Mouse (Mus musculus): ENCODE results near the gene Iffo2. TPM values are rescaled to one million over a fixed set of nuclear protein-coding genes. Genes with fewer than 3 reads are reported as not detected.

Iffo2 gene
- polyA plus RNA-seq, 1 experiment from 2014 or later = 2.2 TPM

- Histone ChIP-seq H3K4me2 (no peak overlapping the region), H3K9me3 (ENCODE audit: control insufficient read depth, low read length) (no peaks in the 10 kb centered on the region), H3K36me3 (ENCODE audit: control insufficient read depth, insufficient read depth, low read length) (no peaks in the 10 kb centered on the region), H3K27me3 (replicated peaks; ENCODE audit: control insufficient read depth, insufficient read depth, low read length) (no peaks in the 10 kb centered on the region), H3K4me3 (ENCODE audit: low read depth, low read length) (no peak overlapping the region), H3K9ac (ENCODE audit: low read depth, low read length) (no peak overlapping the region), H3K27ac (ENCODE audit: low read depth, low read length) (peak overlapping the region; percentile 64; the same call in 1 of the 2 replicates), H3K4me1 (replicated peaks; ENCODE audit: control insufficient read depth, insufficient read depth, low read length) (no peaks in the 10 kb centered on the region; the same call in 1 of the 2 replicates)
- ATAC-seq (replicated peaks; ENCODE audit: low FRiP score) (no peak), DNase-seq (ENCODE audit: low spot score) (no peak)
- WGBS = 79% methylated on average over 9 of the region's 9 CpGs
Observed at GRCm38 (mm10) chr4:139536706-139537105, 6.4 kb downstream of the Iffo2 start.

GRCm38 (mm10) chr4:139540784-139541183, 10.4 kb downstream of the Iffo2 start:
- no peaks in the 10 kb centered on the region; the same call in 1 of the 2 replicates for H3K4me1 ChIP-seq (replicated peaks; ENCODE audit: control insufficient read depth, insufficient read depth, low read length)
- no peaks in the 10 kb centered on the region for H3K27me3 ChIP-seq (replicated peaks; ENCODE audit: control insufficient read depth, insufficient read depth, low read length)
- ATAC-seq (replicated peaks; ENCODE audit: low FRiP score) (no peak), DNase-seq (ENCODE audit: low spot score) (no peak)
- no peak overlapping the region for H3K27ac ChIP-seq (ENCODE audit: low read depth, low read length)
- no peak overlapping the region for H3K9ac ChIP-seq (ENCODE audit: low read depth, low read length)
- no peaks in the 10 kb centered on the region for H3K9me3 ChIP-seq (ENCODE audit: control insufficient read depth, low read length)
- 86% methylated on average over 7 of the region's 7 CpGs for WGBS
- no peak overlapping the region for H3K4me3 ChIP-seq (ENCODE audit: low read depth, low read length)
- no peak overlapping the region for H3K4me2 ChIP-seq
- no peaks in the 10 kb centered on the region for H3K36me3 ChIP-seq (ENCODE audit: control insufficient read depth, insufficient read depth, low read length)

- H3K9ac ChIP-seq (ENCODE audit: low read depth, low read length) = no peak overlapping the region
- H3K4me3 ChIP-seq (ENCODE audit: low read depth, low read length) = no peak overlapping the region
- DNase-seq (ENCODE audit: low spot score) = no peak
- no peak overlapping the region for H3K4me2 ChIP-seq
- H3K27me3 ChIP-seq (replicated peaks; ENCODE audit: control insufficient read depth, insufficient read depth, low read length) = no peaks in the 10 kb centered on the region
- H3K27ac ChIP-seq (ENCODE audit: low read depth, low read length) = no peak overlapping the region
- WGBS = 74% methylated on average over 6 of the region's 6 CpGs
- no peaks in the 10 kb centered on the region for H3K4me1 ChIP-seq (replicated peaks; ENCODE audit: control insufficient read depth, insufficient read depth, low read length)
- ATAC-seq (replicated peaks; ENCODE audit: low FRiP score) = no peak
- H3K36me3 ChIP-seq (ENCODE audit: control insufficient read depth, insufficient read depth, low read length) = no peaks in the 10 kb centered on the region
- H3K9me3 ChIP-seq (ENCODE audit: control insufficient read depth, low read length) = no peaks in the 10 kb centered on the region
Observed at GRCm38 (mm10) chr4:139545791-139546190, 15.4 kb downstream of the Iffo2 start.

DNA sequence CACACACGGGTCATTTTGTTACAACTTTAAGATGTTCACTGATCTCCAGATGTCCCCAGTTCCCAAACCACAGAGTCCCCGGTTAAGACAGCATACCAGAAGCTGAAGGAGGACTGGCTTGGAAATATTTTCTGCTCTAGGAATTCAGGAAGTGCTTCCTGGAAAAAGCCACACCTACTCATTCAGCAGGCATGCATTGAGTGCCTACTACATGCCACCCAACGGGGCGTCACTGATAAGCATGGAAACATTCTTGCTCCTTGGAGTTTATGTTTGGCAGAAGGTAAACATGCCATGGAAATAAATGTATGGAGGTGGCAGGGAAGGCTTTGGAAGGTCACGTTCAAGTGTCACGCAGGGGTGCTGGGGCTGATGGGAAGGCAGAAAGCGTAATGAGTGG, 19.1 kb downstream of the Iffo2 start:
- 65% methylated on average over 7 of the region's 7 CpGs for WGBS
- no peak for DNase-seq (ENCODE audit: low spot score)

GRCm38 (mm10) chr4:139555235-139555634, 24.9 kb downstream of the Iffo2 start:
- DNase-seq (ENCODE audit: low spot score) (no peak), ATAC-seq (replicated peaks; ENCODE audit: low FRiP score) (no peak)
- no peaks in the 10 kb centered on the region for H3K36me3 ChIP-seq (ENCODE audit: control insufficient read depth, insufficient read depth, low read length)
- no peaks in the 10 kb centered on the region for H3K27me3 ChIP-seq (replicated peaks; ENCODE audit: control insufficient read depth, insufficient read depth, low read length)
- H3K9me3 ChIP-seq (ENCODE audit: control insufficient read depth, low read length) = no peaks in the 10 kb centered on the region
- no peak overlapping the region for H3K4me2 ChIP-seq
- H3K9ac ChIP-seq (ENCODE audit: low read depth, low read length) = no peak overlapping the region
- WGBS = 82% methylated on average over 11 of the region's 11 CpGs
- H3K4me3 ChIP-seq (ENCODE audit: low read depth, low read length) = no peak overlapping the region
- no peak overlapping the region for H3K27ac ChIP-seq (ENCODE audit: low read depth, low read length)
- H3K4me1 ChIP-seq (replicated peaks; ENCODE audit: control insufficient read depth, insufficient read depth, low read length) = no peaks in the 10 kb centered on the region

More for the DNA sequence above, 19.1 kb downstream of the Iffo2 start:
- Histone ChIP-seq H3K36me3 (ENCODE audit: control insufficient read depth, insufficient read depth, low read length) (no peaks in the 10 kb centered on the region), H3K27me3 (replicated peaks; ENCODE audit: control insufficient read depth, insufficient read depth, low read length) (no peaks in the 10 kb centered on the region), H3K4me3 (ENCODE audit: low read depth, low read length) (no peak overlapping the region), H3K27ac (ENCODE audit: low read depth, low read length) (no peak overlapping the region), H3K4me2 (no peak overlapping the region), H3K4me1 (replicated peaks; ENCODE audit: control insufficient read depth, insufficient read depth, low read length) (no peaks in the 10 kb centered on the region), H3K9me3 (ENCODE audit: control insufficient read depth, low read length) (no peaks in the 10 kb centered on the region), H3K9ac (ENCODE audit: low read depth, low read length) (no peak overlapping the region)
- no peak for ATAC-seq (replicated peaks; ENCODE audit: low FRiP score)

DNA sequence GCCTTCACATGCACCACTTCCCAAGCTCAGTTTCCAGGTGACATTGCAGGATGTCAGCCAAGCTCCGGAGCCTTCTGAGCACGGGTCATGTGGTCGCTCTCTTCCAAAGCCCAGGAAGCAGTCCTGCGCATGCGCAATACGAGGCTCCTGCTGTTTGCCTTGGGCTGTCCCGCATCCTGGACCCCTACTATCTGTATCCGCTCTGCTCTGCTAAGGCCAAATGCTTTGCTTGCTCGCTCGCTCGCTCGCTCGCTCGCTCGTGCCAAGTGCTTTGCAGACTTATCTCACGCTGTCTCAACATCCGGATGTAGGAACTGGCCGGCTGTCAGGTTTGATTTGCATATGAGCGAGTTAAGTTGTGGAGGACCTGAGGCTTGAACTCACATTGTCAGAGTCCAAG, 25.6 kb downstream of the Iffo2 start:
- DNase-seq (ENCODE audit: low spot score) = no peak
- Histone ChIP-seq H3K36me3 (ENCODE audit: control insufficient read depth, insufficient read depth, low read length) (no peaks in the 10 kb centered on the region), H3K27me3 (replicated peaks; ENCODE audit: control insufficient read depth, insufficient read depth, low read length) (peaks cover 4% of the 10 kb centered on the region; the same call in 1 of the 2 replicates), H3K9ac (ENCODE audit: low read depth, low read length) (no peak overlapping the region), H3K27ac (ENCODE audit: low read depth, low read length) (no peak overlapping the region), H3K9me3 (ENCODE audit: control insufficient read depth, low read length) (no peaks in the 10 kb centered on the region), H3K4me3 (ENCODE audit: low read depth, low read length) (no peak overlapping the region), H3K4me1 (replicated peaks; ENCODE audit: control insufficient read depth, insufficient read depth, low read length) (no peaks in the 10 kb centered on the region), H3K4me2 (no peak overlapping the region; the same call in 1 of the 2 replicates)
- ATAC-seq (replicated peaks; ENCODE audit: low FRiP score) = no peak
- WGBS = 48% methylated on average over 19 of the region's 19 CpGs

DNA sequence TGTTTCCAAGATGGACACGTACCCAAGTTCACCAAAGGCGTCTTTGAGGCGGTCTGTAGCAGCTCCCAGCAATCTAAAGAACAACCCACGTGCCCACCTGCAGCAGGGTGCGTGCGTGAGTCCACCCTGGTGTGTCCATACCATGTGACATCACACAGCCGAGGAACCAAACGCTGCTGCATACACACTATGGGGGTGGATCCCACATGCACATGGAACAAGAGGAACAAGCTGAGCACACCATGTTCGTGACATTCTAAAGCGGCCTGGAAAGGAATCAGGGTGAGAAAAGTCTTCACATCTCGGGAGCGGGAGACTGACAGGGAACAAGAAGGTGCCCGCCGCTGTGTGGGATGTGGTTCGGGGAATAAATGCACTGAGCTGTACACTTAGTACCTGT, 38.0 kb downstream of the Iffo2 start:
- H3K4me2 ChIP-seq = no peak overlapping the region
- ATAC-seq (replicated peaks; ENCODE audit: low FRiP score) (no peak), DNase-seq (ENCODE audit: low spot score) (no peak)
- no peak overlapping the region for H3K4me3 ChIP-seq (ENCODE audit: low read depth, low read length)
- no peaks in the 10 kb centered on the region for H3K36me3 ChIP-seq (ENCODE audit: control insufficient read depth, insufficient read depth, low read length)
- WGBS = 75% methylated on average over 15 of the region's 15 CpGs
- H3K9ac ChIP-seq (ENCODE audit: low read depth, low read length) = no peak overlapping the region
- H3K4me1 ChIP-seq (replicated peaks; ENCODE audit: control insufficient read depth, insufficient read depth, low read length) = no peaks in the 10 kb centered on the region
- no peaks in the 10 kb centered on the region for H3K9me3 ChIP-seq (ENCODE audit: control insufficient read depth, low read length)
- no peak overlapping the region for H3K27ac ChIP-seq (ENCODE audit: low read depth, low read length)
- peaks cover 7% of the 10 kb centered on the region for H3K27me3 ChIP-seq (replicated peaks; ENCODE audit: control insufficient read depth, insufficient read depth, low read length)

DNA sequence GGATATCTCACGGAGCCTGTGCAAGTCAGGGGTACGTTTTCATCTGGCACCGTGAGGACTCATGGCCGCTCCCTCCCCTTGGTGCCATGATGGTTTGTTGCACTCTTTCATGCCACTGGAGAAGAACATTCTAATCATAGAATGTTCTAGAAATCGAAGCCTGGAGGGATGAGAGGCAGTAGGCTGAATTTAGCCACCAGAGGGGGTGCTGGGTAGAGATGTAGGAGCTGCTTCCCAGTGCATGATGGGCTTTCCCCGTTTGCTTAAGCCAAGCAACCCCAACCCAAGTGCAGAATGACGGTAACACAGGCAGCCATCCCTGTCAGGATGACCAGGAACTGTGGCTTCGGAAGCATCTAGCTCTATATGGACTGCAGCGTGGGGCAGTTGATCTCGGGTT, 40.4 kb downstream of the Iffo2 start:
- WGBS = 65% methylated on average over 10 of the region's 10 CpGs
- H3K4me3 ChIP-seq (ENCODE audit: low read depth, low read length) = no peak overlapping the region

DNA sequence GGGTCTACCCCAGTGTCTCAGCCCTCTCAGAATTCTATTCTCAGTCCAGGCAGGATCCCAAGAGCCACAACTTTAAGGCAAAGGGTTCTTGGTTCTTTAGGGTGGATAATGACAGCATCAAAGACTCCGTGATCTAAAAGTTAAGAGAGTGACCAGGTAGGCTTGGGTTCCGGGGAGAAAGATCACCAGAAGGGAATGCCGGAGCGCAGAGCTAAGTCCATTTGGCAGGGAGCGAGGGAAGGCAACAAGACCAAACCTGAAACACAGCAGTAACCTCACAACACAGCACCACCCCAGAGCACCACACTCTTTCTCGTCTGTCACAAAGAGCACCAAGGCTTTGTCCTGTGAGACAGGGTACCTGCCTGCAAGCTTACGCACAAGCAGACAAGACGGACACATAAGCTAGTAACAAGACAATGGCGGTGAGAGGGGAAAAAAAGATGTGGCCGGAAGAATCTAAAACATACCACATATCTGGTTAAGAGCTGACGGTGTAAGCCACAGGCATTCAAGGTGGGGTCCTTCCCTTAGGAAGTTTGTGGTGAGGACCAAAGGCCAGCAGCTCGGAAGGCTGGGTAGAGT, 42.7 kb downstream of the Iffo2 start:
- no peak overlapping the region for H3K4me3 ChIP-seq (ENCODE audit: low read depth, low read length)
- WGBS = 76% methylated on average over 12 of the region's 12 CpGs
- no peak overlapping the region for H3K27ac ChIP-seq (ENCODE audit: low read depth, low read length)
- no peaks in the 10 kb centered on the region for H3K36me3 ChIP-seq (ENCODE audit: control insufficient read depth, insufficient read depth, low read length)
- H3K4me2 ChIP-seq = no peak overlapping the region
- peaks cover 8% of the 10 kb centered on the region; the same call in 1 of the 2 replicates for H3K4me1 ChIP-seq (replicated peaks; ENCODE audit: control insufficient read depth, insufficient read depth, low read length)
- no peak overlapping the region for H3K9ac ChIP-seq (ENCODE audit: low read depth, low read length)
- peaks cover 27% of the 10 kb centered on the region for H3K27me3 ChIP-seq (replicated peaks; ENCODE audit: control insufficient read depth, insufficient read depth, low read length)
- no peaks in the 10 kb centered on the region for H3K9me3 ChIP-seq (ENCODE audit: control insufficient read depth, low read length)
- ATAC-seq (replicated peaks; ENCODE audit: low FRiP score) (no peak), DNase-seq (ENCODE audit: low spot score) (no peak)

More for the DNA sequence above, 40.4 kb downstream of the Iffo2 start:
- H3K9me3 ChIP-seq (ENCODE audit: control insufficient read depth, low read length) = no peaks in the 10 kb centered on the region
- H3K4me1 ChIP-seq (replicated peaks; ENCODE audit: control insufficient read depth, insufficient read depth, low read length) = 0 out of 2 replicates have a peak, but pooled peaks cover 8% of the 10 kb centered on the region
- peaks cover 15% of the 10 kb centered on the region for H3K27me3 ChIP-seq (replicated peaks; ENCODE audit: control insufficient read depth, insufficient read depth, low read length)
- no peak overlapping the region for H3K9ac ChIP-seq (ENCODE audit: low read depth, low read length)
- H3K36me3 ChIP-seq (ENCODE audit: control insufficient read depth, insufficient read depth, low read length) = no peaks in the 10 kb centered on the region
- ATAC-seq (replicated peaks; ENCODE audit: low FRiP score) = no peak
- H3K27ac ChIP-seq (ENCODE audit: low read depth, low read length) = no peak overlapping the region
- H3K4me2 ChIP-seq = no peak overlapping the region
- DNase-seq (ENCODE audit: low spot score) = no peak

Data from liver, embryonic 11.5 days (tissue).